Mouse (Mus musculus) spleen, postnatal 36 days (tissue): ENCODE measurements around the gene Cbx7.

ENCODE experiments used
- DNase-seq, 2 experiments: peaks; one replicate each; pipeline ENCODE4 v3.0.0; 2022; ENCODE audit warnings: low spot score in 2 of 2, mixed read lengths in 1 of 2

Gene Cbx7

DNA sequence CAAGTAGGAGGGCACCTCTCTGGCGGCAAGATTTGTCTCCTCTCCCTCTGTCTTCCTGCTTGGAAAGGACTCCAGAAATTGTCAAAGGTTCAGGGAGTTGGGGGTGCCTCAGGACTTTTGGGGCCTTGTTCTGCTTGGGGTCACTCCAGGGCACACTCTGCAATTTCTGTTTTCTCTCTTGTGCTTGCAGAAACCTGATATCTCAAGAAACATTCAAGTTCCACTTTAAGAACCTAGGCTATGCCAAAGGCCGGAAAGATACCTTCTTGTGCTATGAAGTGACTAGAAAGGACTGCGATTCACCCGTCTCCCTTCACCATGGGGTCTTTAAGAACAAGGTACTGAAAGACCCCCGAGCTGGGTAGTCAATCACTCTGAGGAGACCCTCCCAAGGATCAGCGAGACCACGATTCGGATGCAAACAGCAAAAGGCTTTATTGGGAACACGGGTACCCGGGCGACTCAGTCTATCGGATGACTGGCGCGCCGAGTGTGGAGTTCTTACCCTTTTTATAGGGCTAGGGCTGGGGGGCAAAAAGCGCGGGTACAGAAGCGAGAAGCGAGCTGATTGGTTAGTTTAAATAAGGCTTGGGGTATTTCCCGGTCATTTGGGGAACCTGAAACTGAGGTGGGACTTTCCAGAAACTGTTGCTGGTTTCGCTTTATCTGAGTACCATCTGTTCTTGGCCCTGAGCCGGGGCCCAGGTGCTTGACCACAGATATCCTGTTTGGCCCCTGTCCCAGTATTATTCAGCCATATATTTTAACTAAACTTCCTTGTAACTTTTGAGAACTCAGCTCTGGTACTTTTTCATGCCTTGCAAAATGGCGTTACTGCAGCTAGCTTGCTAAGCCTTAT is 75.5 kb downstream of the Cbx7 start:
- DNase-seq: peak; percentile 59 to 70

DNA sequence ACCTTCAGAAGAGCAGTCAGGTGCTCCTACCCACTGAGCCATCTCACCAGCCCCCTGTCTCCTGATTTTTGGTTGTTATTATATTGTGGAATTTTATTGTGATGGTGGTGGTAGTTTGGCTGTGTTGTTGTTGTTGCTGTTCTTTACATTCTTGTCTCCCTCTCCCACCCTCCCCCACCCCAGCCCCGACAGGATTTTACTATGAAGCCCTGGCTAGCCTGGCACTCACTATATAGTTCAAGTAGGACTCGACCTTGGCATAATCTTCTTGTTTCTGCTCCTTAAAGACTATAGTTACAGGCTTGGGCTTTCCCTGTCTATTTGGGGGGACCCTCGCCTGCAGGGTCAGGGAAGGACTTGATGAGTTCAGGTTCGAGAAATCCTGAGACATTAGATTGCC is 76.6 kb downstream of the Cbx7 start:
- DNase-seq: no peak

DNA sequence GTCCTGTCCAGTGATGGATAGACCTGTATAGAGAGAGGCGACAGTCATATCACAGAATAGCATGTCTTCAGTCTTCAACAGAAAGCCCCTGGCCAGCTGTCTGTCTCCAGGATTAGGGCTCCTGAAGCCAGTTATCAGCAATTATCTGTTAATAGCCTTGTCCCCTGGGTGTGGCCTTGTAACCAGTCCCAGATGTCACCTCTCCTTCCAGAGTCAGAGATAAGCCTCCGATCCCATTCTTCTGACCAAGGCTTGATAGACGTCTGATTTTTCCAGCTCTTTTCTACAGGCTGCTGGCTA is 77.1 kb downstream of the Cbx7 start:
- no peak for DNase-seq

DNA sequence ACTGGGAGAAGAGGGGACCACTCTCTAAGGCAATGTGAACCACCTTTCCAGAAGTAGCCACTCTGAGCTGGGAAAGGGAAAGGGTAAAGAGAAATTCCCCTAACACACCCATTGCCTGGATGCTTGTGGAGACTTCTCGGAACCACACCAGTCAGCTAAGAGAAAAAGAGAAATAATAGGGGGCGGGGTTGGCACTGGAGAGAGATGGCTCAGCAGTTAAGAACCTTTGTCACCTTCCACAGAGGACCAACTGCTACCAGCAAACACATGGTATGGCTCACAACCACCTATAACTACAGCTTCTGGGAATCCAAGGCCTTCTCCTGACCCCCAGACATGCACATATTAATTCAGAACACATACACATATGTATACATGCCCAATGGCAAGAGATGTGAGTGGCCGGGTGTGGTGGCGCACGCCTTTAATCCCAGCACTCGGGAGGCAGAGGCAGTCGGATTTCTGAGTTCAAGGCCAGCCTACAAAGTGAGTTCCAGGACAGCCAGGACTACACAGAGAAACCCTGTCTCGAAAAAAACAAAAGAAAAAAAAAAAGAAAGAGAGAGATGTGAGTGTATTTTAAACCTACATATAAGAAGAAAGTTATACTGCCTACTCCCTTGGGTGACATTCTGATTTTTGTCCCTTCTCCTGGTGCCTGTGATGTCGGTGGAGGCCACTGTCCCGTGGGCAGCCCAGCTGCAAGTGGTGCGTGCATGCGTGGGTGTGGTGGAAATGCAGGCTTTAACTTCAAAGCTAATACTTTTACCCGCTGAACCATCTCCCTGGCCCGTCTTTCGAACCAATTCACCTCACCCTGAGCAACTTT is 77.7 kb downstream of the Cbx7 start:
- peak; percentile 56 to 67 for DNase-seq

DNA sequence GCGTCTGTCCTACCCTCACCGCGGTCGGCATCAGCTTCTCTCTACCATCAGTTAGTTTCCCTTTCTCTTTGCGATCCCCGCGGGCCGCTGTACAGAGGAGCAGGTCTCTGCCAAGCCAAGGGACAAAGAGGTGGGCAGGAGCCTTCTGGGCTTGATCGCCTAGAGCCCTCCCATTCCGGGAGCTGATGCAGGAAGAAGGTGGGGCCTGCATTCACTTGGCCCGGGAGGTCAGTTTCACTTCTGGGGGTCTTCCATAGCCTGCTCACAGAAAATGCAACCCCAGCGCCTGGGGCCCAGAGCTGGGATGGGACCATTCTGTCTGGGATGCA is 78.7 kb downstream of the Cbx7 start:
- peak; percentile 89 to 90 for DNase-seq

DNA sequence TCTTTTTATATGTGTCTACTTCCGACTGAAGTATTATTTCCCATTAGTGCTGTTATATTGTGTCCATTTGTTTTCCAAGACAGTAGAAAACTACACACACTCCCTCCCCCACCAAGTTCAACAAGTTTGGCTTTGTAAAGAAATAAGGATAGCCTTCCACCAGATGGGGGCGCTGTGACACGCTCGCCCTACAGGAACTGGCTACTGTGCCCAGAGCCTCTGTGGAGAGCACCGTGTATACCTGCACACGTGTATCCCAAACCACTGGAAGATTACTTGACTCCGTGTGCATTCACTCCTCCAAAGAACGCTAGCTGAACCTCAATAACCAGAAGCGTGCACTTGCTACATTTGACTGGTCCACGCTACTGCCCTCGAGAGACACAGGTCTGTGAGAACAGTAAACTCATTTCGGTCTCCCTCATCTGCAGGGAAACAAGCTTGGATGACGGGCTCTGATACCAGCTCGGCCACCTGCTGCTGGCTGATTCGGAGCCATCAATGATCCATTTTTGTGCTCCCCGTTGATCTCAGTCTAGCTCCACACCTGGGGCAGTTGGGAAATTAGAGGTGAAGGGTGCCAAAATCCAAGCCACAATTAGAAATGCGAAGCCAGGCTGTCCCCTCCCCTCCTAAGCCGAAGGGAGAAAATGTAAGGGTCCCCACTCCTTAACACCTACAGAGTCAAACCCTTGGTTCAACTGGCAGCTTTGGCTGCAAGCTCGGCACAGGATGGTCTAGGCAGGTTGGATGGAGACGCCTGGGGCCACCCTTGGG is 79.3 kb downstream of the Cbx7 start, which contains the start of gene Apobec3:
TSS of gene Apobec3 (plus strand) at position 224 of the 777 bp plus-strand sequence.
- peak; percentile 83 to 86 for DNase-seq

DNA sequence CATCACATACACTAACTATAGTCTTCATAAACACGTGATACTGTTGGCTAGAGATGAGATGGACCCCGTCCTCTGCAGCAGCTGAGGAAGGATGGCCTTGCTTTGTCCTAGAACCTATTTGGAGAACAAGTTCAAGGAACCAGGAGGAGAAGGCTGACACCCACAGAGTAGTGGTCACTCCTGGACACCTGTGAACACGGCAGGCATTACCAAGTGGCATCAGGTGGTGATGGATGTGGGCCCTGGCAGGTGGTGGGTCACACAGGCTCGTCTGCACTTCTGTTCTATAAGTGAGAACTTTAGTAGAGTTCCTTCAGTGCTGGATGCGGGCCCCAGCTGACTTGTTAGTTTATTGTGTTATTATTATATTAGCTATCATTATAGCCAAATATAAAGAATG is 86.1 kb downstream of the Cbx7 start:
- no peak for DNase-seq

DNA sequence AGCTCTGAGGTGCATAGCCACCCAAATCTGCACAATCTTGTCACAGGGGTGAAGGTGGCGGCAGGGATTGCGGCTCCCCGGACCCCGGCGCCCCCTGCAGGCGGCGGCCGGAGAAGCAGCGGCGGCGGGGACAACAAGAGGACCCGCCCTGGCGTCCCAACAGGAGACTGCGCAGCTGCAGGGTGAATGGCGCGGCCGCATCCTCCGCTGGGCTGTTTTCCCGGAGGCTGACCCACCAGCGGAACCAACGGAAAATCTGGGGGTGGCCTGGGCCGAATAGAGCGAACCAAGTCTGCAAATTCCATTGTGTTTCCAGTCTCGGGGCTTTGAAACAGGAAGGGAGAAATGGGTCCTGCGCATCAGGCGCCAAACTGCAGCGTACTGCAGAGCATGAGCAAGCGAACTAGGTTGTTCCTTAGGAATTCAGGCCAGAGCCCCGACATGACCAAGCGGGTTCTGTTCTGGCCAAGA is 87.5 kb downstream of the Cbx7 start:
- peak; percentile 88 for DNase-seq

DNA sequence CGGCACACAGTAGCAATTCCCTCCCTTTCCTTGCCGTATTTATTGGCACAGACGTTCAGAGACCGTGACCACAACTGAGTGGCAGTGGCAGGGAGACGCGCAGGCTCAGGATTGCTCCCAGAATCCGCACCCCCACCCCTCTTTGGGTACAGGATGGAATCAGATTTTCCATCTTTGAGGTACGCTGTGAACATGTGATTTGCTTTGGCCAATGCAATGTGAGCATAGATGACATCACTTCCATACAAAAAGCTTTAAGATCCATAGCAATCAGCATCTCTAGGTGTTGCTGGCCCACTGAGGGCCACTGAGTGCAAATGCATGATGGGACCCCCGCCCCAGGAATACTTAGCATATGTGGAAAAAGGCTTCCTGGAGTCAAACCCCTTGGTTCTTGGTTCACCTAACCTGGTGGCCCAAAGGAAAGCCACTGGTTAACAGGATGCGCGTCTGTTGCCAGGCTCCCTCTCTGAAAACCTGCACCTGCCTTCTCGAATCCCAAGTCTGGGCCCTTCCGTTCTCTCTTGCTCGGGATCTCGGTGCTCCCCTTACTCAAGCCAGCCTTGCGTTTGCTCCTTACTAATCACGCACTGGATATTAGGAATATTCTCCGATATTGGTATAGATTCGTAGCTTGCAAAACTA is 88.2 kb downstream of the Cbx7 start:
- DNase-seq: no peak

DNA sequence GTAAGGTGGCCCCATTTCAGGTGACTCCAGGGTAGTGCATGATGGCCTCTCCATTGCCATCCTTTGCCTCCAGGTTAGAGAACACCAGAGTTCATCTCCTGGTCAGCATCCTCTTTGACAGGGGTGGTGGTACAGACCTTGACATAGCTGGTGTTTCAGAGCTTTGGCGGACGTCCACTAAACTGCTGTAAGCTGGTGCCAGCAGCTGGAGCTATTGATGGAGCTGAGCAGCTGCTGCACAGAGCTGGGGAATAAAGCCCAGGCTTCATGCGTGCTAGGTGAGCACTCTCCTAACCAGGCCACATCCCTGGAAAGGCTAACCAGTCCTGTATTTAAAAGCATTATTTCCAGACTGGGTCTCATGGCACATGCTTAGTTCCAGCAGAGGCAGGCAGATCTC is 90.4 kb downstream of the Cbx7 start:
- no peak for DNase-seq

DNA sequence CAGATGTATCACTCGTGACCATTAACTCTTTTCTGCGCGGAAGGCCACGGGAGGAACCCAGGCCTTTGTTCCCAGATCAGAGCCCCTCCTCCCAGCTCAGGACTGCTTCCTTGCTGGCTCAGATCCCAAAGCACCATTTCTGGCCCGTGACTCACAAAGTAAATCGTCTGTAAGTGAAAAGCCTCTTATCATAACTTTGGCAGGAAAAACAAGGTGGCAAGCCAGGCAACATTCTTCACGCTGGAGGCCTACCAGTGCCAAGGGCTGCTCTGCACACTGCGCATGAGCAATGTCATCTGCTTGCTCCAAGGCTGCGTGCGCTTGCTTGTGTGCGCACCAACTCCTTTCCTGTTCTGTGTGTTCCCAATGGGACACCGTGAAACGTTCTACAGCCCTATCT is 91.6 kb downstream of the Cbx7 start:
- DNase-seq: no peak

DNA sequence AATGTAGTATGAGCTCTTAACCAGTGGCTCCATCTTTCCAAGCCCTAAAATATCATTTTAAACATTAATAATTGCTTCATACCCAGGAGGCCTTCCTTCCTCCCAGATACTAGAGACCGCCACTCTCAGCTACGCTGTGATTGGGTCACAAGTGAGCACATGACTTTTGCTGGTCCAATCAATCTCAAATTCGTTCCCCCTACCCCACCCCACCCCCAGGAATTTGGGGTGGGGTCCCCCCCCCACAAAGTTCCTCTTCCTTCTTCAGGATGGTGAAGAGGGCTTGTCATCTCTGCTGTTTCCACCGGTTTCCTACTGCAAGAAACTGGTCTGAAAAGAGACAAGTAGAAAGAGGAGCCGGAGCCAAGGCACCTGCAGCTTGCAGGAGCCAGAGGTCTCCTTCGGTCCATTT is 92.2 kb downstream of the Cbx7 start:
- DNase-seq: no peak

DNA sequence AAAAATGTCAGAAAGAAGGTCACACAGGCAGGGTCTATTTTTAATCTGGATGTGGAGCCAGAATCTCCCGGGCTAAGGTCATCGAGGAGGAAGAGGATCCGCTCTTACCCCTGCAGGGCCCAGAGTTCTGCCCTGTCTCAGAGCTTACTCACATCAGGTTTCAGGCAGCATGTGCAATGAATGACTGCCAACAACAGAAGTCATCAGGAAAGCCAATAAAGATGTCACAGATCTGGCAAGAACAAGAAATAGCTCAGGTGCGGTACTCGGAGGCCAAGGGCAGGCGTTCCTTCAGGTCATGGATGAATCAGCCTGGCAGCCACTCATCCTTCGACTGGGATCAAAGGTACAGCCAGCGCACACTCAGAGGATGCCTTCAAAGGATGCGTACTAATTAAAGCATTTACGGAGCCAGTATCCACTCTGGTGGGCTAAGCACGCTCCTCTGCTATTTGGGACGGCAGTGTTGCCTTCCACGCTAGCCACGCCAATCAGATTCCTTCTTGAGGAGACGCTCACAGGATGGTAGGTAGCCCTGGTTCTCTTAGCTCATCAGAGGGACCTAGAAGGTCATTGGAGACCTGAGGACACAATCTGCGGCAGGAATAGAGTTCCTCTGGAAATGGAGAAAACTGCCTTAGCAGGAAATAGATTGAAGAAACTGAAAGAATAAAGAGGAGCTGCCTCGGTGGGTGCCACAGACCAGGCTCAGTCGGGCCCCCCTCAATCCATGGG is 95.5 kb downstream of the Cbx7 start:
- no peak for DNase-seq

DNA sequence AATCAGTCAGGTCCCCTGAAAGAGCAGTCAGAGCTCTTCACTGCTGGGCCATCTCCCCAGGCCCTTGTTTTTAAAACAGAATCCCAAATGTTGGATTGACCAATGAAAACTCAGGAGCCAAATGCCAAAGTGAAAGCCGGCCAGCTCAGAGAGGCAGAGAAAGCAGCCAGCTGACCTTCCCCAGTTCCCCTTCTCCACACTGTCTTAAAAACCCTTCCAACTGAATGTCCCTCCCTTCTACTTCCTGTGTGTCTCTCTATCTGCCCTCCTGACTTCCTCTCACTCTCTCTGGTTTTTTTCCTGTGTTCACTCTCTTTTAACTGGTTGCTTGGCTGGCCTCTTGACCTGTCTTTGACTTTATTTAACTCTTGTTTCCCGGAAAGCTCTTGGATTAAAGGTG is 96.9 kb downstream of the Cbx7 start:
- no peak for DNase-seq

DNA sequence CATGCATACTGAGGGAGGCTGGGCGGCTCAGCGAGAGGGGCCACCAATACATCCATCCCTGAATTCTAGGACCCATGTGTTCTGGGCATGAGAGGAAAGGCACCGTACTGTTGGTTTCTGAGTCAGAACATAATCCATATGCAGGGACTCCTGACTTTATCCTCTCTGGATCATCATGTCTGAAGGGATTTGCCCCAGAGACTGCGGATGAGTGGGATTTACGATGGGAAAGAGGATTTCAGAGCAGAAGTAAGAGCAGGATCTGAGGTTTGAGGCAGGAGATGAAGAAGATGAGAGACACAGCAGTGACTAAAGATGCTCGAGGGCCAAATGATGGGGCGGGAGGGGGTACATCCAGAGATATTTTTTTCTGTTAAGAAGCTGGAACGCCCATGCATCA is 97.4 kb downstream of the Cbx7 start:
- DNase-seq: no peak

DNA sequence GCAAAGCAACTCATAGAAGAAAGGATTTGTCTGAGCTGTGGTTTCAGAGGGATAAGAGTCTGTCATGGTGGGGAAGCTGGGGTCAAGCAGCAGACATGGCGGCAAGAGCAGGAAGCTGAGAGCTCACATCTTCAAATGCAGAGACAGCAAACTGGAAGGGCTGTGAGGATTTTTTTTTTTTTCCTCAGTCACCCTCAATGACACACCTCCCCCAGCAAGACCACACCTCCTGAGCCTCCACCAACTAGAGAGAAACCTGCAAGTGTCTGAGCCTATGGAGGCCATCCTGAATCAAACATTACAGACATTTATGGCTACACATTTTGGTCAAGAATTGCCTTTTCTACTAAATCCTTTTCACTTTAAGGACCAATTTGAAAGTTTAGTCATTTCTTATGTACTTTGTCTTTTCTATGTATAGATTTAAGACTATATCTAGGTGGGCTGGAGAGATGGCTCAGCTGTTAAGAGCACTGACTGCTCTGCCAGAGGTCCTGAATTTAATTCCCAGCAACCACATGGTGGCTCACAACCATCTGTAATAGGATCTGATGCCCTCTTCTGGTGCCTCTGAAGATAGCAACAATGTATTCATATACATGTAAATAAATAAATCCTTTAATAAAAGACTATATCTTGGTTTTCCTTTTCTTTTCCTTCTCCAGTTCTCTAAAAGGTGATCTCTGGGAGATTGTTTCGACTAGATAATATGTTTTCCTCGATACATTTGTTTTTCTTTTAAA is 103.5 kb downstream of the Cbx7 start:
- DNase-seq: no peak
